Mouse (Mus musculus) adrenal gland, postnatal 36 days (tissue): ENCODE results near the gene Capn7. TPM values are rescaled to one million over a fixed set of nuclear protein-coding genes. Genes with fewer than 3 reads are reported as not detected.
A peak's percentile ranks its signal among the peaks of the same experiment; 100 is the strongest.

ENCODE experiments used
- DNase-seq, 2 experiments: peaks; one replicate each; pipeline ENCODE4 v3.0.0; 2021; ENCODE audit warnings: mixed read lengths in 1 of 2
- long read RNA-seq, 2 experiments: library from polyadenylated mRNA; stranded (forward); transcript quantifications; one replicate each; pipeline ENCODE4 v2.0.0; 2021; ENCODE audit warnings: borderline sequencing depth in 2 of 2
- total RNA-seq, 2 experiments: library from RNA; stranded (reverse); gene quantifications; 2 replicates each; pipeline ENCODE4 v1.2.3; 2021

The Capn7 gene
- 10 to 100 TPM; 43.5 to 45.0 TPM for total RNA-seq
- long read RNA-seq, experiment 1, transcript Capn7-201 (21 exons, 3,648 nt) = major isoform, 17 of 35 reads
- long read RNA-seq, experiment 1, partial matches to known transcripts = 2 of 35 reads
- long read RNA-seq, experiment 1, other reads (novel, unspliced or antisense) = 16 of 35 reads
- long read RNA-seq, experiment 2, partial matches to known transcripts = 2 of 6 reads
- long read RNA-seq, experiment 2, other reads (novel, unspliced or antisense) = 2 of 6 reads

GRCm38 (mm10) chr14:31336369-31337155, at the start of gene Capn7:
Capn7 (plus strand) TSS chr14:31336638.
- peak; percentile 100 for DNase-seq

GRCm38 (mm10) chr14:31313192-31313591, 23.2 kb upstream of the Capn7 start:
- DNase-seq = no peak

GRCm38 (mm10) chr14:31316613-31317012, 19.8 kb upstream of the Capn7 start:
- DNase-seq = peak; percentile 60 to 63

- no peak for DNase-seq
Observed at GRCm38 (mm10) chr14:31317754-31318153, 18.7 kb upstream of the Capn7 start.

GRCm38 (mm10) chr14:31319546-31319945, 16.9 kb upstream of the Capn7 start:
- no peak for DNase-seq

- no peak for DNase-seq
Observed at GRCm38 (mm10) chr14:31321181-31321580, 15.3 kb upstream of the Capn7 start.

GRCm38 (mm10) chr14:31322191-31322590, 14.2 kb upstream of the Capn7 start:
- no peak for DNase-seq

- DNase-seq = no peak
Observed at GRCm38 (mm10) chr14:31323189-31323588, 13.2 kb upstream of the Capn7 start.

GRCm38 (mm10) chr14:31323849-31324792, 12.3 kb upstream of the Capn7 start, which contains the start of gene Dnah1:
Dnah1 (minus strand) TSS chr14:31323896.
- DNase-seq = peak; percentile 71 to 80

- DNase-seq = peak; percentile 16 to 50
Observed at GRCm38 (mm10) chr14:31324851-31325250, 11.6 kb upstream of the Capn7 start.

- DNase-seq = no peak
Observed at GRCm38 (mm10) chr14:31325551-31325950, 10.9 kb upstream of the Capn7 start.

- DNase-seq = no peak
Observed at GRCm38 (mm10) chr14:31326770-31327169, 9.7 kb upstream of the Capn7 start.

GRCm38 (mm10) chr14:31327196-31327595, 9.2 kb upstream of the Capn7 start:
- no peak for DNase-seq

- DNase-seq = no peak
Observed at GRCm38 (mm10) chr14:31327681-31328080, 8.8 kb upstream of the Capn7 start.

- DNase-seq = no peak
Observed at GRCm38 (mm10) chr14:31329741-31330140, 6.7 kb upstream of the Capn7 start.

GRCm38 (mm10) chr14:31330957-31331356, 5.5 kb upstream of the Capn7 start:
- DNase-seq = no peak

GRCm38 (mm10) chr14:31335765-31336164, 673 bp upstream of the Capn7 start:
- no peak for DNase-seq

GRCm38 (mm10) chr14:31337406-31337805, 968 bp downstream of the Capn7 start:
- DNase-seq = no peak

GRCm38 (mm10) chr14:31337947-31338346, 1.5 kb downstream of the Capn7 start:
- DNase-seq = no peak

- no peak for DNase-seq
Observed at GRCm38 (mm10) chr14:31343241-31343640, 6.8 kb downstream of the Capn7 start.

- no peak for DNase-seq
Observed at GRCm38 (mm10) chr14:31345367-31345766, 8.9 kb downstream of the Capn7 start.

- no peak for DNase-seq
Observed at GRCm38 (mm10) chr14:31362236-31362635, 25.8 kb downstream of the Capn7 start.
